Mouse (Mus musculus) urinary bladder, adult 18-20 months (tissue): ENCODE results near the gene Olfr574.

Experiments
- DNase-seq, 2 experiments: peaks; one replicate each; pipeline ENCODE4 v3.0.0; 2022; ENCODE audit warnings: low spot score in 2 of 2, mixed read lengths in 2 of 2

Gene Olfr574

DNA sequence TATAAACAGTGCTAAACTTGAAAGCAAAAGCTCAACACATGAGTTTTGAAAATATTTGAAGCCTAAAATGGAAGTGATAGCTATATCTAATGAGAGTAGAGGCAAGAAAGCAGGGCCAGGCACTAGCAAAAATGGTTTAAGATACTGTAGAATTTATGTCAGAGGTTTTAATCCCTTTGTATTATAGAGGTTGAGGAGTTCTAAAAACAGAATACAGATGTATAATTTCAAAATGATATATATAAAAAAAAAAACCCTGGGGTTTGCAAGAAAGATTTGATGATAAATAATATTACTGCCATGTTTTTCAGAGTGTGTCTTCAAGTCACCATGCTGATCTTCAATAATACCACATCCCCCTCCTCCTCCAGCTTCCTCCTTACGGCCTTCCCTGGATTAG lies at the start of gene Olfr574:
Gene Olfr574, plus strand, starts transcription at position 301 of the 400 bp plus-strand sequence.
- no peak for DNase-seq

DNA sequence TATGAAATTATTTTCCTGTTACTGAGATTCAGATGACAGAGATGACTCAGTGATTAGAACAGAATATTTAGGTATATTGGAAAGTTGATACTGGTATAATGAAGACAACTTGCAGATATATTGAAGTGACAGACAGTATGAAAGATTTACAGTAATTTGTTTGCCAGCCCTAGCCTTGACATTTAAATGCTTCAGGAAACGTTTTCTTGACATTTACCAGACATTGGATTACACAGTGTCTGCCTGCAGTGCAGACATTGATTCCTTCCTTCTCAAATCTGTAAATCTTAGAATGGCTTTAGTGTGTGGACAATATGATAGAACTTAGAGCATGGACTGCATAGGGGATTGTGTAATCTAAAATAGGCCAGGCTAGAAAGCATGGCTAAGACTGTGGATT lies 33.0 kb upstream of the Olfr574 start:
- no peak for DNase-seq

DNA sequence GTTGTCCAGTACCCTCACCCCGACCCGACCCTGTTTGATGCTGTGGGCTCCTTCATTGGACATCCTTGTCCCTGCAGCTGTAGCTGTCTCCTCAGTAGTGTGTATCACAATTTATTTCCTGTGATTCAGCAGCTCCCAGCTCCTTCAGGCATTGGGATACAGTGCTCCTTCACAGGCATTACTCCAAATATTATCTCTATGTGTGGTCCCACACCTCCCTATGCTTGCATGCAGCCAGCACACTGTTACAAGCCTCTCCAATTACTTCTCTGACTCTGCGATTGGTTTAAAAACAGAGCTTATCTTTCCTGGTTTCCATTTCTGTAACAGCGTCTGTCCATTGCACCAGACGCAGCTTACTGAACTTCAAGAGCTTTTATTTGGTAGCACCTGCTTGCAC lies 31.9 kb upstream of the Olfr574 start:
- no peak for DNase-seq

DNA sequence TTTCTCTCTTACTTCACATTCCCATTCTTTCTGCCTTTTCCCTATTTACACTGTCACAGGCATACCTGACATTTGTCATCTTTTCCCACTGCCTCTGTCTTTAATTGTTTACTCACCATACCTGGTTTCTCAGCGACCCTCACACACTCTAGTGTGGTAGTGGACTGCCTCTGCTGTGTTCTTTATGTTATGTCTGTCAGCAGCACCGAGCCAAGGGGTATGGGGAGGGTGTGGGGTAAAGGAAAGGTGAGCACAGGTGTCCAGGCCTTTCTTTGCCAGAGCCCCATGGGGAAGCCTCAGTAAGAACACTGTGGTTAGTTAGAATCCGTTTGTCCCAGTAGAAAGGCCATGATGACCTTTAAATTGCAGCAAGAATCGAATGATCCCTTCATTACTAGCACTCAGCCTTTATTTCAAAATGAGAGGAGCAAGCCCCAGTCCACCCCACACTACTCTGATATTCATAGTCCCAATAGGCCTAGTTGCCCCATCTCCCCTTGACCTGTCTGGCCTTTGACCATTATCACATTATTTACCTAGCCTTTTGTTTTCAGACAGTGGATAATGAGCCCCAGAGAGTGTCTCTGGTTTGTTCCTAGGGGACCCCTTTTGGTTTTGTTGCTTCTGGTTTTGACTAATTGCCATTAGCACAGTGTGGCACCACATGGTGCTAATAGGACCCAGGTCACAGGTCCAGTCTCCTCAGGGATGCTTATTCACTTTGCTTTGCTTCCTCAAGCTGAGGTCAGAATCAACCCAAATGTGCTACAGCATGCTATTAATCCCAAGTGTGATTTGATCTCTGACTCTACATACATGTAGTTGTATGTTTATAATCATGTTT lies 31.0 kb upstream of the Olfr574 start, which contains the start of gene Olfr571:
Gene Olfr571, minus strand, starts transcription at position 505 of the 844 bp plus-strand sequence.
- DNase-seq, result no peak

DNA sequence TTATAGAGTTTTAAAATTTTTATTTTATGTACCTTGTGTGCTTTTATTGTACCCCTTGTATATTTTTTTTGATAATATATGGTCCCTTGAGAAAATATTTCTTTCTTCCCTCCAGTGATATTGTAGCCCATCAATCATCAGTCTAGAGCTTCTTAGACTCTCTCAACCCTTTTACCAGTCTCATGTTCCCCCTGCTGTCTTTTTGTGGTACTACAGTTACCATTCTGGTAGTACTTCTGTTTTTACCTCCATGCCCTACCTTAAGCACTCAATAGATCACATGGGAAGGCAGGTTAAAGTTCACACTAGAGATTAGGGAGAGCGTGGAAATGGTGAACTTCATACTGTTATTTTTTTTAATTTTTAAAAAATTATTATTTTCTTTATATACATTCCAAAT lies 28.6 kb upstream of the Olfr574 start:
- DNase-seq, result no peak

DNA sequence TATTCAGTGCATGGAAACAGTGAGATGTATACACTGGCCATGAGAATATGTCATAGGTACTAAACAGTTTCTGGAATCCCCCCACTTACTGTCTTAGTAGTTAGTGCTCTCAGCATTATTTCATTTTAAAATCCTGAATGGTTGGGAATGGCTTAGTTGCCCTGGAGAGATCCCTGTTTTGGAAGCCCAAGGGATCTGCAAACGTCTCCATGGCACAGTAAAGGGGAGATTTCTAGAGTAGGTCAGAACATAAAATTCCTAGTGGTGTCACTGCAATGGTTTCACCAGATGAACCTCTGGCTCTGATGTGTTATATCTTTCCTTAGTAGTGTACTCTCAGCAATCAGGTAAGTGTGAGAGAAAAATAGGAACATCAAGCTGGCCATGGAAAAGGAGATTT lies 24.2 kb upstream of the Olfr574 start, which contains the start of gene Olfr572:
Gene Olfr572, plus strand, starts transcription at position 301 of the 400 bp plus-strand sequence.
- DNase-seq, result no peak

DNA sequence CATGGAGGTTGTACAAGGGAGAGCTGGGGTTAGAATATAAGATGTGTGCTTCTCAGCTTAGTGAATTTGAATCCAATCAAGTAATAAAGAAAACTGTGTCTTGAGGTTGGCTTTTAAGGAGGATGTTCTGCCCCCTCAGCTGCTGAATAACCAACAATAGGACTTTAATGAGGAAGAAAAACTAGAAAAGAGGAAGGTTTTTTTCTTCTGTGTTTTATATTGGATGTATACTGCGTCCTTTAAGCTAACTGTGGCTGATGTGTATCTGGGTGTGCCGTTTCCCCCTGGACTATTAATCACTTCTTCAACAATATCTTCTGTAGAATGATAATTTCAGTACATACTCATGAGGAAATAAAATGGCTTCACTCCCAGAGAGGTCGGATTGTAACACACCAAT lies 21.2 kb upstream of the Olfr574 start:
- no peak for DNase-seq

DNA sequence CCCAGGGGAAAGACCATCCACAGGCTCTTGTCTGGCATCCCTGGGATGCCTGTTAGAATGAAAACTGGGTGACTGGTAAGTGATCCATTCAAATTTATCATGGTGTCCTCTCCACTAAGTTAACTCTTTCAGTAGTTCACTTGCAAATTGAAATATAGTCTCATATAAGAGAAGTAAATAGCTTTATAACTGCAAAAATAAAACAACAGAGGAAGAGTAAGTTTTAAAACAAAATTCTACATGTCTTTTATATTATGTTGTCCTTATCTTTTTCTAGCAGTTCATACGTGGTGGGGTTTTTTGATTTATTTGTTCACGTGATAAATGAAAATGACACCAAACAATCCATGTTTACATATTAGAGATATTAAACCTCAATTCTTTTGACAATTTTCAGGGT lies 5.8 kb upstream of the Olfr574 start, which contains the start of gene Olfr573-ps1:
Gene Olfr573-ps1, minus strand, starts transcription at position 101 of the 400 bp plus-strand sequence.
- no peak for DNase-seq

DNA sequence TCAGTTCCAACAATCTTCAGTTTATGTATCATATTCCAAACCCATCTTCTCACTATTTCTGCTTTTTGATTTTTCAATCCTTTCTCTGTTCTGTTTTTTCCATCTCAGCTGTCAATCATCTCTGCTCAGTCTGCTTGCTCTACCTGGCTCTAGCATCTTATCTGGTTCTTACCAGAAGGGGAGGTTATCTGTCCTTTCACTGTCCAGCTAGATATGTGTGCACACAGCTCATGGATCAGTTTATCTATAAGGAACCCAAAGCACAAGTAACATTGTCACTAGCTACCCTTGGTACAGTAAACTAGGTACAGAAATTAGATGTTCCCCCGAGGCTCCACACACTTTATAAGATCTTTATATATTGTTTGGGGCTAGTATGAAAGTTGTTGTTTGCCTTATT lies 4.8 kb upstream of the Olfr574 start:
- DNase-seq, result no peak

DNA sequence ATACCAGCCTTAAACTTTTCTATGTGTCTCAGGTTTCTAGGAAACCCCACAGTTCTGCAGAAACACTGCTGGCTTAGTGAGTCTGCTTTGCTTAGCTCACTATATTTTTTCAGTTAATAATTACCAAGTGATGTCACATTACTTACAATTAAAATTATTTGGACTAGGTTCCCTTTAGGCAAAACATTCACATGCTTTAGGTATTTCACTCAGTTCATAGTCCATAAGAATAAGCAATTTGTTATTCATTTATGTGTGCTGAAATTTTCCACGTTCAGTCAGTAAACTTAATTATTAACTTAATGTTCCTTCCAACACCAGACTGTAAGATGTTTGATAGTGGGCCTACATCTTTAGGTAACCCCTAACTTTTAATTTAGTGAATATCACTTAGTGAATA lies 2.5 kb downstream of the Olfr574 start:
- DNase-seq, result no peak

DNA sequence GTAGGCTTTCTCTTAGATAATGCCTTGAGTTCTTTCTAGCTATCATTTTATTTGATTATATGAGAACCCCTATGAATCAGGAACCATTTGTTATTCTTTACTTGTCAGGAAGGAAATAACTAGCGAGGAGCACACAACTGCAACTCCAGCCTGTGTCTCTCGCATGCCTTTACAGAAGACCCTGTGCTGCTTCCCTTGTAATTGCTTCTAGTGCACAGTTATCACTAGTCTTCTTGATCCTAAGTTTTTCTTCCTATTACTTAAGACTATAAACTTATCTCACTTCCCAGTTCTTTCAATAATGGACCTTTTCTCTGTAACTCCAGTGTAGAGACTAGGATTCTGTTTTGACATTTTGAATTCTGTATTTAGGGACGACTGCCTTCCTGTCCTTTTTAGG lies 9.9 kb downstream of the Olfr574 start:
- no peak for DNase-seq

DNA sequence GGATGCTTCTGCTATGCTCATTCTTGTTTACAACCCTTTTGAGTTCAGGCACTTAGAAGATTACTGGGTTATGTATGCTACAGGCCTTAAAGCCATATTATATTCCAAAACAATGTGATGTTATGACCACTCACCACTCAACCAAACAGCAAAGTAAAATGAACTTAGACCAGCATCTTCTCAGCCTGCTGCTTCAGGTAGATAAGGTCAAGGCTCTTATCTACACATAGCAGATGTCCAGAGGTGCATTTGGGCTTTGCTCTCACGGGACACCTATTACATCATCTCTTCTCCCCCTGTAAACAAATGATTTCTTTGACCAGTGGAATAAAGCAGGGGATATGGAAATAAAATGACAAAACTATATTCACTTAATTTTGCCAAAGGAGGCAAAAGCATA lies 10.3 kb downstream of the Olfr574 start, which contains the start of gene Olfr575:
Gene Olfr575, minus strand, starts transcription at position 183 of the 400 bp plus-strand sequence.
- no peak for DNase-seq

DNA sequence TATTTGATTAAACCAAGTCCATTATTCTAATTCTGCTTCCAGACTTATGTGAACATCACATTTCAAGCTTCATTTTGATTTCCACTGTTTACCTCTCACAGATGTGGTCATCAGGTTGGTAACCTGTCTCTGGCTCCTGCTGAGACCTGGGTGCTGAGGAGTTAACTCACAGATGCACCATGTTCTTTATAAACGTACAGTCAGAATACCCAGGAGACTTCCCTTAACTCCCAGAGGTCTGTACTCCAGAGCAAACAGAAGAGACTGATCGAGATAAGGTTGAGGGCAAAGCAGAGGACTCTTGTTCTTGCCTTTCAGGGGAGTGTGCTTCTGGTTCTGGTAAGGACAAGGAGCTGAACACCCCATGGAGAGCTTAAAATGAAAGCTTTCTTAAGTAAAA lies 14.1 kb downstream of the Olfr574 start, which contains the start of gene Olfr576:
Gene Olfr576, plus strand, starts transcription at position 301 of the 400 bp plus-strand sequence.
- no peak for DNase-seq

DNA sequence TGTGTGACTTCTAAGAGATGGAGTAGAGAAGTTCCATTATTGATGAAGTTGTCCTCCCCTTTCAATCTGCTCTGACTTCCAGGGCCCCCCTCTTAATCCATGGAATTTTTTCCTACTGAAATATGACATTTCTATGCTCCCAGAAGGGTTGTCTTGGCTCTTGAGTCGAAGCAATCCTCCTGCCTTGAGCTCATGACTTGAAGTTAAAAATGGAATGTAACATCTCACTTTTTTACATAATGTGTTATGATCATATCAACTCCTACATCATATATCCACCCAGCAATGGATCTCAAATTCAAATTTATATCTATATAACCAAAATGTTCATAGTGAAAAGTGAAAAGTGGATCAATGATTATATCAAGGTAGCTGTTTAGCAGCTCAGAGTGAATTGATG lies 26.1 kb downstream of the Olfr574 start:
- DNase-seq, result no peak

DNA sequence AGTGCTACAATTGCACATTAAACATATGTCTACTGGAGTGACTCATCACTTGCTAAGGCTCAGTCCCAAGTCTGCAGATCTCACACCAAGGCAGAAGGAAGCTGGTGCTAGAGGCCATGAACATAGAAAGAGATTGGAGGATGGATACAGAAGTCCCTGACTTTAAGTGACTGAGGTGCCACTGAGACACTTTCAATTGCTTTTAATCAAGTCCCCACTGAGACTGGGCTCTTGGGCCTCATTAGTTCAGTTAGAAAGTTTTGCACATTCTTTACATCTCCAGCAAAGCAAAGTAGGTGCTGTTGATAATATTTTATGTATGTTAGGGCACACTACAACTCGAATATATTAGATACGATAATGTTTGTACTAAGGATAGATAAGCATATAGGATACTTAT lies 27.6 kb downstream of the Olfr574 start, which contains the start of gene Olfr577:
Gene Olfr577, minus strand, starts transcription at position 101 of the 400 bp plus-strand sequence.
- no peak for DNase-seq

DNA sequence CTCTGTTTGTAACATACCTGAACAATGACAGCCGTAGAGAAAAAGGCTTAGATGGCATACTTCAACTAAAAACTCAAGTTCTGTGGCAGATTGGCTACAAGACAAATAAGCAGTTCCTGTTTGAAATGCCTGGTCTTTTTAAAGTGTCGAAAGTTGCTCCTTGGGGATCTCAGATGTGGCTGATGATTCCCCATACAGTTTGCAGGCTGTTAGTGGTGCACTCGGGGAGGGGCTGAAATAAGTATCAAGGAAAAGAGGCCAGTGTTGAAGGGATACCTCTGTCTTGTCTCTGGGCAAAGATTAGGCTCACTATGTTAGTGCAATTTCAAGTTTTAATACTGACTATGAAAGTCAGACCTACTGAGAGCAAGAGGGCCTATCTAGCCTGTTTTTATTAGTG lies 41.0 kb downstream of the Olfr574 start, which contains the start of gene Olfr578:
Gene Olfr578, minus strand, starts transcription at position 101 of the 400 bp plus-strand sequence.
- DNase-seq, result no peak
